Mouse (Mus musculus) midbrain, embryonic 10.5 days (tissue): ENCODE data around the gene Rab3il1. TPM values are rescaled to one million over a fixed set of nuclear protein-coding genes. Genes with fewer than 3 reads are reported as not detected.
A peak's percentile ranks its signal among the peaks of the same experiment; 100 is the strongest.
"Not testable (repeated sequence)": the region's sequence is repeated elsewhere in the genome, so short reads cannot be mapped to it uniquely, and the experiment has no call there.

ENCODE experiments used
- DNase-seq: peaks from one replicate; pipeline ENCODE4 v3.0.0-alpha.2; 2017; ENCODE audit warnings: low spot score
- H3K27ac ChIP-seq: fragments of 300-500 bp; sonication (generic); replicated peaks from 2 replicates; pipeline ENCODE4 v1.5.1; 2016; ENCODE audit warnings: mild to moderate bottlenecking
- H3K27me3 ChIP-seq: fragments of 300-500 bp; sonication (generic); 2 replicates; pipeline ENCODE4 v1.6.1; 2016; ENCODE audit warnings: low read depth, mild to moderate bottlenecking; ENCODE audit not compliant: poor library complexity, severe bottlenecking
- H3K36me3 ChIP-seq: fragments of 300-500 bp; sonication (generic); 2 replicates; pipeline ENCODE4 v1.6.1; 2016; ENCODE audit warnings: mild to moderate bottlenecking, moderate library complexity
- H3K4me1 ChIP-seq: fragments of 300-500 bp; sonication (generic); 2 replicates; pipeline ENCODE4 v1.6.1; 2016
- H3K4me3 ChIP-seq: fragments of 300-500 bp; sonication (generic); 2 replicates; pipeline ENCODE4 v1.5.1; 2016; ENCODE audit warnings: mild to moderate bottlenecking, moderate library complexity
- H3K9me3 ChIP-seq: fragments of 300-500 bp; sonication (generic); replicated peaks from 2 replicates; pipeline ENCODE4 v1.6.1; 2016; ENCODE audit warnings: mild to moderate bottlenecking
- WGBS: fragments of 180-500 bp; shearing (Covaris S2); methylation state at CpG from one replicate; pipeline ENCODE4 v1.1.7; 2016; 5-methylcytosine and 5-hydroxymethylcytosine counted together
- polyA plus RNA-seq: library from polyadenylated mRNA; unstranded; fragments of >200 nt; fragmentation: Nextera tagmentation; extraction: Ambion mirVana; gene quantifications from 2 replicates; pipeline ENCODE4 v1.2.1, GENCODE M21; 2016

Rab3il1 gene
- polyA plus RNA-seq, 1 experiment from 2014 or later = 34.6 TPM

DNA sequence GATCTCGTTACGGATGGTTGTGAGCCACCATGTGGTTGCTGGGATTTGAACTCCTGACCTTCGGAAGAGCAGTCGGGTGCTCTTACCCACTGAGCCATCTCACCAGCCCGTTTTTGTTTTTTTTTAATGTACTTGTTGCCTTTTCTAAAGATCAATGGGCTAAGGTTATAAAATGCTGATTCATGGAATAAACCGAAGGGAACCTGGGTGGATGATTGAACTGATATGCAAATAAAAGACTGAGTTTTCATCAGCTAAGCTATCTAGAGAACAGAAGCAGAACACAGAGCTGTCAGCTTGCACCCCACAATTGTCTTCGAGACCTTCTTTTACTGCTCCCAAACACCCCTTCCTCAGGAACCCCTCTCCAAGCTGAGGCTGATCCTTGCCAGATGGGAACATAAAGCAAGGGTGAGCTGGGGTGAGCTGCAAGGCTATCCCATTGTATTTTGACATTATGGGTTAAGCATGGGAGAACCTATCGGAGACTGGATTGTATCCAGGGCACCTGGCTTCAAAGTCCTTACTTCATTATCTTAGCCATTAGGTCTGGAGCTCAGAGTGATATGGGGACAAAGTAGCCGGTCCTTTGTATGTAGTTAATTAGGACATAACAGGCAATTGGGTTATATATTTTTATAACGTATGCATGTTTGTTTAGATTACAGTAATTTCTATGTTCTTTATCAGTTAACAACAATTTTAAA is 33.2 kb upstream of the Rab3il1 start:
- Histone ChIP-seq H3K4me3 (no peak overlapping the region), H3K9me3 (no peaks in the 10 kb centered on the region), H3K36me3 (no peaks in the 10 kb centered on the region), H3K27ac (no peak overlapping the region), H3K4me1 (peaks cover 5% of the 10 kb centered on the region), H3K27me3 (no peaks in the 10 kb centered on the region)
- DNase-seq = no peak
- 85% methylated on average over 10 of the region's 10 CpGs for WGBS

DNA sequence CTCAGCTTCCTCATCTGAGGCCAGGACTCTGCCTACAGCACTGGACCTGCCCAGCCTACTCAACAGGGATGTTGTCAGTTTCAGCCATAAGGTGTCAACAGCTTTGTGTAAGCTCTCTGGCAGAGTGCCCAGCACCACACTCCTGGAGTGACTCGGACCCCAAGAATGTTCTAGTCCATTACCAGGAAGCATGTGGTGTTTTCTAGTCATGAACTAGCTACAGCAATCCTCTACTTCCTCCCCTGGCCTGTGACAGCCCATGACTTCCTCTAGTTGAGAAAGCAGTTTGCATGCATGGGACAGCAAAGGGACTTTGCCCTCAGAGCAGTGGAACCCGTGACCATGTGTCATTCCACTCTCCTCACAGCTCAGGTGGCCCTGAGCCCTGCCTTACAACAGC is 26.6 kb upstream of the Rab3il1 start:
- H3K9me3 ChIP-seq, DNase-seq, H3K4me3 ChIP-seq, H3K27ac ChIP-seq, H3K36me3 ChIP-seq, H3K4me1 ChIP-seq, H3K27me3 ChIP-seq: not testable (repeated sequence)
- WGBS = 73% methylated on average over 2 of the region's 2 CpGs

GRCm38 (mm10) chr19:9977085-9977484 is 24.4 kb upstream of the Rab3il1 start:
- DNase-seq = no peak
- Histone ChIP-seq H3K27me3 (no peaks in the 10 kb centered on the region), H3K4me3 (no peak overlapping the region), H3K4me1 (peaks cover 11% of the 10 kb centered on the region), H3K9me3 (no peaks in the 10 kb centered on the region), H3K36me3 (no peaks in the 10 kb centered on the region), H3K27ac (no peak overlapping the region)
- WGBS = 68% methylated on average over 10 of the region's 10 CpGs

- Histone ChIP-seq H3K4me1 (peaks cover 17% of the 10 kb centered on the region), H3K4me3 (no peak overlapping the region), H3K36me3 (no peaks in the 10 kb centered on the region), H3K27me3 (no peaks in the 10 kb centered on the region), H3K9me3 (no peaks in the 10 kb centered on the region), H3K27ac (peak overlapping the region; percentile 33; the same call in 1 of the 2 replicates)
- DNase-seq = no peak
- WGBS = 73% methylated on average over 5 of the region's 5 CpGs
Measured at GRCm38 (mm10) chr19:9978431-9978951, 23.0 kb upstream of the Rab3il1 start.

DNA sequence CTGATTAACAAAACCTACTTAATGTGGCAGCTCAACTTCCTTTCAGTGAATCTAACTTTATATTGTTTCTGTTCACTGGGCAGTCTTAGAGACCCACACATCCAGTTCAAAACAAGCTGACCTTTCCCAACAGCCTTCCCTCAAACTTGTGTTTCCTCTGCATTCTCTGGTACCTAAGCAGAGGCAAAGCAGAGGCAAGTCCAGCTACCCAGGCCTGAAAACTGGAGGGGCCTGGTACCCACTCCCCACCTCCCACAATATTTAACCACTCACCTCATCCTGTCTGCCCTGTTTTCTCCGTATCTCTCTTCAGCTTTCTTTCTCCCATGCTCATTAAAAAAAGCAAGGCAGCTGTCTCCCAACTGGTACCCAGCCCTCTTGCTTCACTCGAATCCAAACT is 22.3 kb upstream of the Rab3il1 start:
- no peak for DNase-seq
- peaks cover 23% of the 10 kb centered on the region for H3K4me1 ChIP-seq
- no peaks in the 10 kb centered on the region for H3K27me3 ChIP-seq
- no peak overlapping the region for H3K27ac ChIP-seq
- H3K36me3 ChIP-seq = peaks cover 4% of the 10 kb centered on the region
- no peaks in the 10 kb centered on the region for H3K9me3 ChIP-seq
- WGBS = 91% methylated on average over 2 of the region's 2 CpGs
- no peak overlapping the region for H3K4me3 ChIP-seq

GRCm38 (mm10) chr19:9980258-9980657 is 21.2 kb upstream of the Rab3il1 start, which contains the start of gene Fth1:
Gene Fth1 (plus strand): TSS chr19:9980598.
- Histone ChIP-seq H3K36me3 (peaks cover 15% of the 10 kb centered on the region), H3K4me3 (peak within 1 kb of the TSS; percentile 92; the same call in 1 of the 2 replicates), H3K4me1 (peaks cover 27% of the 10 kb centered on the region), H3K27me3 (no peaks in the 10 kb centered on the region), H3K27ac (no peak within 1 kb of the TSS), H3K9me3 (no peaks in the 10 kb centered on the region)
- 93% methylated on average over 4 of the region's 4 CpGs for WGBS
- no peak for DNase-seq

- H3K4me3 ChIP-seq = peak overlapping the region; percentile 92
- DNase-seq = no peak
- H3K27ac ChIP-seq = peak overlapping the region; percentile 93
- H3K9me3 ChIP-seq = no peaks in the 10 kb centered on the region
- WGBS = 68% methylated on average over 4 of the region's 4 CpGs
- peaks cover 24% of the 10 kb centered on the region for H3K4me1 ChIP-seq
- H3K36me3 ChIP-seq = peaks cover 27% of the 10 kb centered on the region
- H3K27me3 ChIP-seq = no peaks in the 10 kb centered on the region
Measured at GRCm38 (mm10) chr19:9981621-9982020, 19.8 kb upstream of the Rab3il1 start.

DNA sequence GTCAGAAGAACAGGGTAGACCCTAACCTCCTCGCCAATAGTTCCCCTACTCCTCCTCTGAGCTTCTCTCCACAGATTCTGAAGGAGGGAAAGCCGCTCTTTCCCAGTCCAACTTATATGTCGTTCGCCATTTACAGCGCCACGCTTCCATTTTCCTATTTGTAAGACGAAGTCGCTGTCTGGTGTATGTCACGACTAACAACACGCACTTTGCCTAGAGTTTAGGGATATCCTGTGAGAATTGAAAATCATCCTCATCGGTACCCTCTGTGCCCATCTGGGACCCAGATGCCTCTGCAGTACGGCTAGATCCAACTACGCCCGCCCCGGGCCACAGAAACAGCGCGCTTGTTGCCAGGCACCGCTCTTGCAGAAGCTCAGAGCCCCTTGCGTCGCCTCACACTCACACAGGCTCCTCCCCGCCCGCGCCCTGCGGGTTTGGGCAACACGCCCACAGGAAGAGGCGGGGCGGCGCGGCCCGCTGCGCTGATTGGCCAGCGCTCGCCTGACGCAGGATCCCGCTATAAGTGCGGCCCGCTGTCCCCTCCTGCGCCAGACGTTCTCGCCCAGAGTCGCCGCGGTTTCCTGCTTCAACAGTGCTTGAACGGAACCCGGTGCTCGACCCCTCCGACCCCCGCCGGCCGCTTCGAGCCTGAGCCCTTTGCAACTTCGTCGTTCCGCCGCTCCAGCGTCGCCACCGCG is 19.2 kb upstream of the Rab3il1 start:
- peak overlapping the region; percentile 92 for H3K4me3 ChIP-seq
- under 1% methylated on average over 59 of the region's 59 CpGs for WGBS
- peaks cover 27% of the 10 kb centered on the region for H3K4me1 ChIP-seq
- H3K27me3 ChIP-seq = no peaks in the 10 kb centered on the region
- peaks cover 27% of the 10 kb centered on the region for H3K36me3 ChIP-seq
- H3K9me3 ChIP-seq = no peaks in the 10 kb centered on the region
- peak overlapping the region; percentile 93 for H3K27ac ChIP-seq
- DNase-seq = peak; percentile 98

- DNase-seq = peak; percentile 56
- Histone ChIP-seq H3K4me3 (peak overlapping the region; percentile 92), H3K27ac (peak overlapping the region; percentile 93), H3K27me3 (no peaks in the 10 kb centered on the region), H3K4me1 (peaks cover 30% of the 10 kb centered on the region), H3K9me3 (no peaks in the 10 kb centered on the region), H3K36me3 (peaks cover 27% of the 10 kb centered on the region)
- WGBS = under 1% methylated on average over 31 of the region's 31 CpGs
Measured at GRCm38 (mm10) chr19:9982852-9983542, 18.5 kb upstream of the Rab3il1 start.

DNA sequence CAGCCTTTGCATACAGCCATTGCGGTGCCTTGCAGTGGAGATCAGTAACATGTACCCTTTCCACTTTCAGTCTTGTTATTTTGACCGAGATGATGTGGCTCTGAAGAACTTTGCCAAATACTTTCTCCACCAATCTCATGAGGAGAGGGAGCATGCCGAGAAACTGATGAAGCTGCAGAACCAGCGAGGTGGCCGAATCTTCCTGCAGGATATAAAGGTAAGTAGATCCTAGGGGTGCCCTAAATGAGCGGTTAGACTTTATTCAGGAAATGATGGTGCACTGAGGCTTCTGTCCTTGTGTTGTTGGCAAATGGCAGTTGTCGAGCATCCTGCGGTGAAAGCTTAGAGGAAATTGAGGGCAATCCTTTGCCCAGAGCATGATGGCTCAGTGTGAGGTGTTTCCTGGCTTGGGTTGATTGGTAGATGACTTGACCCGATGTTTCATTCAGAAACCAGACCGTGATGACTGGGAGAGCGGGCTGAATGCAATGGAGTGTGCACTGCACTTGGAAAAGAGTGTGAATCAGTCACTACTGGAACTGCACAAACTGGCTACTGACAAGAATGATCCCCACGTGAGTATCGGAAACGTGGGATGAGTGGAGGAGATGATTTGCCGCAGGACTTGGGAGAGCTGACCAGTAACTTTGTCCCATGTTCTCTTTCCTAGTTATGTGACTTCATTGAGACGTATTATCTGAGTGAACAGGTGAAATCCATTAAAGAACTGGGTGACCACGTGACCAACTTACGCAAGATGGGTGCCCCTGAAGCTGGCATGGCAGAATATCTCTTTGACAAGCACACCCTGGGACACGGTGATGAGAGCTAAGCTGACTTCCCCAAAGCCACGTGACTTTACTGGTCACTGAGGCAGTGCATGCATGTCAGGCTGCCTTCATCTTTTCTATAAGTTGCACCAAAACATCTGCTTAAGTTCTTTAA is 17.1 kb upstream of the Rab3il1 start:
- Histone ChIP-seq H3K4me1 (peaks cover 30% of the 10 kb centered on the region), H3K36me3 (peaks cover 27% of the 10 kb centered on the region), H3K27me3 (no peaks in the 10 kb centered on the region), H3K9me3 (no peaks in the 10 kb centered on the region), H3K4me3 (peak overlapping the region; percentile 92), H3K27ac (no peak overlapping the region)
- 95% methylated on average over 20 of the region's 20 CpGs for WGBS
- no peak for DNase-seq

DNA sequence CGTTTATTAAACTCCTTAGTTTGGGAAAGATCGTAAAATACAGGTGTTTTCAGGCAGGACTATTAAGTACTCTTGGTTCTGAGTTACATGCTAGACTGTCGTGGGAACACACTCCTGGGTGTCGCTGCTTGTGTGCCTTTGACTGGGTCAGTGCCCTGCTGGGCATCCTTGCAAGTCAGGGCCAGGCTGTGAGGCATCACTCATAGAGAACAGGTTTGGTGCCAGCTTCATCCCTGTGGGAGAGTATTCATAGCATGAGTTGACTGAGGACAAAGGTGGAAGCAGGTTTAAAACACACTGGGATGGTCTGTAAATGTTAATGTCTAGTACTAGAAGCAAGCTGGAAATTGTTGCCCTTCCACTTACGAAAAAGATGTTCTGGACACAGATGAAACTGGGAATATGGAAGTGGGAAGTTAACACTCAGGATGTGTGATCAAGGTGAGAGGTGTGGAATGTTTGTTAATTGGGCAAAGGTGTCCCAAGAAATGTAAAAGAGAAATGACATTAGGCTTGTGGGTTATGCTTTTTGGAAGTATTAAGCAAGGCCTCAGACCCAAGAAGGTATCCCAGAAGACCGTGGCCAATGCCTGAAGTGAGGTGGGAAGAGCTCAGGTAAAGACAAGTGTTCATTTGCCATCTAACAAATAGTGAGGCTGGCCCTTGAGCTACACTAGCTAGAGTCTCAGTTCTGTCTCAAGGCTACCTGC is 16.1 kb upstream of the Rab3il1 start:
- Histone ChIP-seq H3K36me3 (peaks cover 27% of the 10 kb centered on the region), H3K4me1 (peaks cover 33% of the 10 kb centered on the region), H3K9me3 (no peaks in the 10 kb centered on the region), H3K4me3 (no peak overlapping the region), H3K27ac (no peak overlapping the region), H3K27me3 (no peaks in the 10 kb centered on the region)
- 92% methylated on average over 6 of the region's 6 CpGs for WGBS
- DNase-seq = no peak
